Mouse (Mus musculus) ES-Bruce4 (cell line): ENCODE results near the gene Foxk1.

ENCODE experiments used
- CTCF ChIP-seq: IDR thresholded peaks from one replicate; pipeline ENCODE4 v1.8.1; 2011; ENCODE audit warnings: low read depth, low read length
- EP300 ChIP-seq: IDR thresholded peaks from 2 replicates; pipeline ENCODE4 v1.6.1; 2011; ENCODE audit warnings: low read depth, low read length; ENCODE audit not compliant: insufficient read depth
- POLR2A ChIP-seq: IDR thresholded peaks from one replicate; pipeline ENCODE4 v1.8.1; 2011; ENCODE audit warnings: low read length; ENCODE audit not compliant: insufficient read depth

DNA sequence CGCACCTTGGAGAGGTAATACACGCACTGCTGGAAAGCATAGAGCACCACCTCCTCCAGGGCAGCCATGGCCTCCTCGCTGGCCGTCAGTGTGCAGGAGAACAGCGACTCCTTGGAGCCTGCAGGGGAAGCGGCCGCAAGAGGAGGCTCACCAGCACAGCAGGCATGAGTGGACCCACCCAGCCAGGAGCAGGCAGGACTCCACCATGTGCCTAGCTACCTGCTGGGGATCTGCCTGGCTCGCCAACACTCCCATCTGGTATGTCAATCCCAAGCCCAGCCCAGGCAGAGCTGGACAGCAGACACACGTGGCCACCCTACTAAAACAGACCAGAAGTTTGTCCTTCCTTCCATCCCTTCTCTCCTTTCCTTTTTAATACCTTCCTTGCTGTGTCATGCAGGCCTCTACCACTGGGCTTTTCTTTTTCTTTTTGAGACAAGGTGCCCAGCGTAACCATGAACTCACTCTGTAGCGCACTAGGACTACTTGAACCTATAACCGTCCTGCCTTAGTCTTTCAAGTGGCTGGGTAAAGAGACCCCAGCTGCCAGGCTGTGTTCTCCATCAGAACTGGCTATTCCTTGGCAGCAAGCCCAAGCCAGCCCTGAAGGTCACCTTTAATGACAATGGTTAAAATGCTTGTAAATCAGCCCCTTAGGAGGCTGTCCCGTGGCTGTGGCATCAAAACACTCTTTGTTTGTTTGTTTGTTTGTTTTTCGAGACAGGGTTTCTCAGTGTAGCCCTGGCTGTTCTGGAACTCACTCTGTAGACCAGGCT is 94.2 kb downstream of the Foxk1 start:
- TF ChIP-seq CTCF (no peak), POLR2A (no peak), EP300 (no peak)
